Mouse (Mus musculus) kidney, postnatal 0 days (tissue): Measurements from ENCODE around the gene Gm15217. TPM values are rescaled to one million over a fixed set of nuclear protein-coding genes. Genes with fewer than 3 reads are reported as not detected.
A peak's percentile ranks its signal among the peaks of the same experiment; 100 is the strongest.

Experiments used
- ATAC-seq: fragments of 200-750 bp; cut with Nextera tagmentation; replicated peaks from 2 replicates; pipeline ENCODE4 v1.8.0; 2017; ENCODE audit warnings: low read depth, moderate number of reproducible peaks, moderate TSS enrichment, moderate library complexity; ENCODE audit not compliant: low FRiP score
- DNase-seq: peaks from one replicate; pipeline ENCODE4 v3.0.0-alpha.2; 2016; ENCODE audit warnings: low spot score
- H3K27ac ChIP-seq: fragments of 300-500 bp; sonication (generic); 2 replicates; pipeline ENCODE4 v1.5.1; 2014; ENCODE audit warnings: mild to moderate bottlenecking
- H3K27me3 ChIP-seq: fragments of 300-500 bp; sonication (generic); 2 replicates; pipeline ENCODE4 v1.6.1; 2014; ENCODE audit warnings: low read length, mixed read lengths; ENCODE audit not compliant: insufficient read depth
- H3K36me3 ChIP-seq: fragments of 300-500 bp; sonication (generic); 2 replicates; pipeline ENCODE4 v1.6.1; 2014; ENCODE audit warnings: low read length, mixed read lengths; ENCODE audit not compliant: insufficient read depth
- H3K4me1 ChIP-seq: fragments of 300-500 bp; sonication (generic); replicated peaks from 2 replicates; pipeline ENCODE4 v1.6.1; 2014; ENCODE audit warnings: antibody characterized with exemption, low read length, mixed read lengths; ENCODE audit not compliant: insufficient read depth
- H3K4me2 ChIP-seq: fragments of 300-500 bp; sonication (generic); 2 replicates; pipeline ENCODE4 v1.6.1; 2014; ENCODE audit warnings: mild to moderate bottlenecking, low read length, moderate library complexity, mixed read lengths
- H3K4me3 ChIP-seq: fragments of 300-500 bp; sonication (generic); replicated peaks from 2 replicates; pipeline ENCODE4 v1.5.1; 2014; ENCODE audit warnings: low read depth, low read length
- H3K9ac ChIP-seq: fragments of 300-500 bp; sonication (generic); 2 replicates; pipeline ENCODE4 v1.6.1; 2014; ENCODE audit warnings: low read depth, low read length
- H3K9me3 ChIP-seq: fragments of 300-500 bp; sonication (generic); replicated peaks from 2 replicates; pipeline ENCODE4 v1.6.1; 2016; ENCODE audit warnings: low read length, inconsistent platforms, mixed read lengths
- CTCF ChIP-seq: IDR thresholded peaks from 2 replicates; pipeline ENCODE4 v1.5.1; 2016; ENCODE audit warnings: antibody characterized with exemption, low read depth, mild to moderate bottlenecking, moderate library complexity
- WGBS: fragments of 180-500 bp; shearing (Covaris S2); extraction: QIAGEN DNeasy Blood & Tissue Kit; methylation state at CpG from one replicate; pipeline ENCODE4 v1.1.7; 2014; 5-methylcytosine and 5-hydroxymethylcytosine counted together
- polyA plus RNA-seq: library from polyadenylated mRNA; unstranded; fragments of >200 nt; fragmentation: Nextera tagmentation; extraction: Ambion mirVana; gene quantifications from 2 replicates; pipeline ENCODE4 v1.2.1, GENCODE M21; 2015

The Gm15217 gene
- polyA plus RNA-seq, 1 experiment from 2014 or later, result 6.4 TPM

- peak; percentile 61 for DNase-seq
- peak overlapping the region; percentile 56 for H3K4me3 ChIP-seq
- 1% methylated on average over 39 of the region's 39 CpGs for WGBS
- peaks cover 18% of the 10 kb centered on the region; the same call in 1 of the 2 replicates for H3K4me1 ChIP-seq
- no peak for TF ChIP-seq CTCF
- H3K9ac ChIP-seq, result peak overlapping the region; percentile 69
- H3K27ac ChIP-seq, result no peak overlapping the region
- peaks cover 7% of the 10 kb centered on the region; the same call in 1 of the 2 replicates for H3K36me3 ChIP-seq
- H3K9me3 ChIP-seq, result no peaks in the 10 kb centered on the region
- peak overlapping the region; percentile 72 for H3K4me2 ChIP-seq
- H3K27me3 ChIP-seq, result no peaks in the 10 kb centered on the region
- no peak for ATAC-seq
Observed at GRCm38 (mm10) chr14:46385701-46386477, 6.7 kb downstream of the Gm15217 start.

GRCm38 (mm10) chr14:46386478-46387356 lies 7.5 kb downstream of the Gm15217 start:
- Histone ChIP-seq H3K4me2 (peak overlapping the region; percentile 72), H3K4me1 (peaks cover 18% of the 10 kb centered on the region; the same call in 1 of the 2 replicates), H3K27me3 (no peaks in the 10 kb centered on the region), H3K4me3 (peak overlapping the region; percentile 56), H3K27ac (peak overlapping the region; percentile 78), H3K9ac (peak overlapping the region; percentile 69), H3K36me3 (peaks cover 7% of the 10 kb centered on the region; the same call in 1 of the 2 replicates), H3K9me3 (no peaks in the 10 kb centered on the region)
- DNase-seq (peak; percentile 73), ATAC-seq (no peak)
- WGBS, result under 1% methylated on average over 28 of the region's 28 CpGs
- TF ChIP-seq CTCF, result no peak

GRCm38 (mm10) chr14:46387357-46387671 lies 8.1 kb downstream of the Gm15217 start:
- TF ChIP-seq CTCF, result no peak
- peak overlapping the region; percentile 56 for H3K4me3 ChIP-seq
- ATAC-seq, result peak; percentile 88

GRCm38 (mm10) chr14:46387821-46388481 lies 8.7 kb downstream of the Gm15217 start:
- WGBS, result under 1% methylated on average over 41 of the region's 41 CpGs
- peak; percentile 23 for ATAC-seq
- peak; percentile 85 for DNase-seq

More at GRCm38 (mm10) chr14:46387357-46387671, 8.1 kb downstream of the Gm15217 start:
- H3K27me3 ChIP-seq, result no peaks in the 10 kb centered on the region
- H3K4me1 ChIP-seq, result peaks cover 18% of the 10 kb centered on the region; the same call in 1 of the 2 replicates
- peak overlapping the region; percentile 69 for H3K9ac ChIP-seq
- peak overlapping the region; percentile 95 for H3K27ac ChIP-seq
- no peaks in the 10 kb centered on the region for H3K9me3 ChIP-seq
- H3K4me2 ChIP-seq, result peak overlapping the region; percentile 72
- peaks cover 7% of the 10 kb centered on the region; the same call in 1 of the 2 replicates for H3K36me3 ChIP-seq
- WGBS, result under 1% methylated on average over 27 of the region's 27 CpGs
- peak; percentile 96 for DNase-seq

GRCm38 (mm10) chr14:46388636-46389035 lies 9.4 kb downstream of the Gm15217 start:
- TF ChIP-seq CTCF, result peak; percentile 51
- H3K4me3 ChIP-seq, result peak overlapping the region; percentile 56
- H3K9ac ChIP-seq, result peak overlapping the region; percentile 69
- peaks cover 18% of the 10 kb centered on the region; the same call in 1 of the 2 replicates for H3K4me1 ChIP-seq
- no peaks in the 10 kb centered on the region for H3K27me3 ChIP-seq
- ATAC-seq, result no peak
- WGBS, result under 1% methylated on average over 27 of the region's 27 CpGs
- H3K4me2 ChIP-seq, result peak overlapping the region; percentile 72
- H3K27ac ChIP-seq, result peak overlapping the region; percentile 95
- H3K36me3 ChIP-seq, result peaks cover 6% of the 10 kb centered on the region; the same call in 1 of the 2 replicates
- H3K9me3 ChIP-seq, result no peaks in the 10 kb centered on the region
- peak; percentile 72 for DNase-seq

More at GRCm38 (mm10) chr14:46387821-46388481, 8.7 kb downstream of the Gm15217 start:
- H3K9me3 ChIP-seq, result no peaks in the 10 kb centered on the region
- H3K9ac ChIP-seq, result peak overlapping the region; percentile 69
- H3K4me1 ChIP-seq, result peaks cover 18% of the 10 kb centered on the region; the same call in 1 of the 2 replicates
- peak overlapping the region; percentile 56 for H3K4me3 ChIP-seq
- no peaks in the 10 kb centered on the region for H3K27me3 ChIP-seq
- H3K36me3 ChIP-seq, result peaks cover 7% of the 10 kb centered on the region; the same call in 1 of the 2 replicates
- H3K4me2 ChIP-seq, result peak overlapping the region; percentile 72
- peak overlapping the region; percentile 95 for H3K27ac ChIP-seq
- TF ChIP-seq CTCF, result peak; percentile 45
